Mouse (Mus musculus): ENCODE measurements around the gene Ppat. TPM values are rescaled to one million over a fixed set of nuclear protein-coding genes. Genes with fewer than 3 reads are reported as not detected.

The Ppat gene
- total and polyA plus RNA-seq, 3 experiments = 103 to 180 (median 110) TPM

GRCm38 (mm10) chr5:76928124-76928832, 23.1 kb downstream of the Ppat start:
- H3K79me2 ChIP-seq (ENCODE audit: control insufficient read depth, insufficient read depth, low read length, poor library complexity) = peaks cover 34% of the 10 kb centered on the region
- peak; percentile 65 for DNase-seq (ENCODE audit: low read depth, low spot score)
- TF ChIP-seq SIN3A (IDR thresholded peaks at IDR 0.05; ENCODE audit: low read length) (0 out of 2 replicates have a peak, but pooled peaks have one; percentile 36), ZMIZ1 (IDR thresholded peaks at IDR 0.05; ENCODE audit: low read depth, low read length) (no peak), EP300 (IDR thresholded peaks at IDR 0.05; ENCODE audit: low read depth in 1 of 2, low read length in 2 of 2) (peak; percentile 64 to 71), CHD2 (IDR thresholded peaks at IDR 0.05; ENCODE audit: low read length) (no peak), MXI1 (IDR thresholded peaks at IDR 0.05; ENCODE audit: low read depth, low read length) (0 out of 2 replicates have a peak, but pooled peaks have one; percentile 19), SMC3 (IDR thresholded peaks at IDR 0.05; ENCODE audit: low read depth, low read length) (no peak), TCF12 (IDR thresholded peaks at IDR 0.05; ENCODE audit: low read depth, low read length) (peak; percentile 49; the same call in 1 of the 2 replicates), E2F4 (IDR thresholded peaks at IDR 0.05; ENCODE audit: borderline replicate concordance, low read depth, low read length) (0 out of 2 replicates have a peak, but pooled peaks have one; percentile 20), MAX (IDR thresholded peaks at IDR 0.05; ENCODE audit: low read length) (no peak), ETS1 (IDR thresholded peaks at IDR 0.05; ENCODE audit: low read depth, low read length) (0 out of 2 replicates have a peak, but pooled peaks have one; percentile 27), TAL1 (IDR thresholded peaks at IDR 0.05; ENCODE audit: low read length) (peak; percentile 40)
- peaks cover 19 to 21% of the 10 kb centered on the region in 2 experiments for H3K4me1 ChIP-seq (ENCODE audit: control insufficient read depth in 1 of 2, insufficient read depth in 2 of 2, low read length in 2 of 2)
- H3K36me3 ChIP-seq (ENCODE audit: control insufficient read depth in 1 of 2, insufficient read depth in 2 of 2, low read length in 2 of 2) = peaks cover 28 to 36% of the 10 kb centered on the region in 2 experiments
- H3K27me3 ChIP-seq (ENCODE audit: control insufficient read depth in 1 of 2, insufficient read depth in 2 of 2, low read length in 2 of 2) = no peaks in the 10 kb centered on the region
- H3K9ac ChIP-seq (ENCODE audit: control insufficient read depth, low read depth, low read length, poor library complexity, severe bottlenecking) = no peak overlapping the region
- H3K4me3 ChIP-seq (ENCODE audit: control insufficient read depth in 1 of 2, insufficient read depth in 1 of 2, low read depth in 2 of 2, low read length in 2 of 2) = no peak overlapping the region
- H3K27ac ChIP-seq (ENCODE audit: control insufficient read depth, low read depth, low read length) = no peak overlapping the region
- H3K9me3 ChIP-seq (replicated peaks; ENCODE audit: insufficient read depth, low read length) = no peaks in the 10 kb centered on the region

- TF ChIP-seq HCFC1 (IDR thresholded peaks at IDR 0.05; ENCODE audit: low read depth, low read length) = no peak
- TF ChIP-seq SIN3A (IDR thresholded peaks at IDR 0.05; ENCODE audit: low read length) = no peak
- TF ChIP-seq MYC (IDR thresholded peaks at IDR 0.05; ENCODE audit: low read depth, low read length) = no peak
- no peak for TF ChIP-seq MAFK (IDR thresholded peaks at IDR 0.05; ENCODE audit: borderline replicate concordance, low read depth, low read length)
- no peak for TF ChIP-seq CHD1 (IDR thresholded peaks at IDR 0.05; ENCODE audit: low read depth, low read length)
- no peak for TF ChIP-seq MYB (IDR thresholded peaks at IDR 0.05; ENCODE audit: low read depth, low read length)
- no peak for TF ChIP-seq NELFE (IDR thresholded peaks at IDR 0.05; ENCODE audit: low read depth, low read length)
- no peak for TF ChIP-seq EP300 (IDR thresholded peaks at IDR 0.05; ENCODE audit: low read depth in 1 of 2, low read length in 2 of 2)
- no peak for TF ChIP-seq E2F4 (IDR thresholded peaks at IDR 0.05; ENCODE audit: borderline replicate concordance, low read depth, low read length)
- TF ChIP-seq BHLHE40 (IDR thresholded peaks at IDR 0.05; ENCODE audit: borderline replicate concordance, low read depth, low read length) = no peak
- TF ChIP-seq ZMIZ1 (IDR thresholded peaks at IDR 0.05; ENCODE audit: low read depth, low read length) = no peak
- TF ChIP-seq SMC3 (IDR thresholded peaks at IDR 0.05; ENCODE audit: low read depth, low read length) = no peak
- TF ChIP-seq ELF1 (IDR thresholded peaks at IDR 0.05; ENCODE audit: low read depth, low read length) = no peak
- no peak for TF ChIP-seq CHD2 (IDR thresholded peaks at IDR 0.05; ENCODE audit: low read length)
- TF ChIP-seq ETS1 (IDR thresholded peaks at IDR 0.05; ENCODE audit: low read depth, low read length) = no peak
- TF ChIP-seq ZKSCAN1 (IDR thresholded peaks at IDR 0.05; ENCODE audit: low read depth, low read length) = no peak
- no peak for TF ChIP-seq MAX (IDR thresholded peaks at IDR 0.05; ENCODE audit: low read length)
- no peak for DNase-seq (ENCODE audit: low read depth, low spot score)
- Histone ChIP-seq H3K4me3 (ENCODE audit: control insufficient read depth in 1 of 2, insufficient read depth in 1 of 2, low read depth in 2 of 2, low read length in 2 of 2) (no peak overlapping the region), H3K9ac (ENCODE audit: control insufficient read depth, low read depth, low read length, poor library complexity, severe bottlenecking) (no peak overlapping the region), H3K4me1 (ENCODE audit: control insufficient read depth in 1 of 2, insufficient read depth in 2 of 2, low read length in 2 of 2) (peaks cover 11 to 14% of the 10 kb centered on the region in 2 experiments), H3K9me3 (replicated peaks; ENCODE audit: insufficient read depth, low read length) (no peaks in the 10 kb centered on the region), H3K27ac (ENCODE audit: control insufficient read depth, low read depth, low read length) (no peak overlapping the region), H3K36me3 (ENCODE audit: control insufficient read depth in 1 of 2, insufficient read depth in 2 of 2, low read length in 2 of 2) (peaks cover 18 to 70% of the 10 kb centered on the region in 2 experiments), H3K27me3 (ENCODE audit: control insufficient read depth in 1 of 2, insufficient read depth in 2 of 2, low read length in 2 of 2) (no peaks in the 10 kb centered on the region), H3K79me2 (ENCODE audit: control insufficient read depth, insufficient read depth, low read length, poor library complexity) (peaks cover 25% of the 10 kb centered on the region)
These were observed 27.1 kb downstream of the Ppat start for GRCm38 (mm10) chr5:76924296-76924695.
